Mouse (Mus musculus) G1E (cell line): ENCODE measurements around the gene Hid1. TPM values are rescaled to one million over a fixed set of nuclear protein-coding genes. Genes with fewer than 3 reads are reported as not detected.

Experiments used
- ATAC-seq: 2 replicates; pipeline ENCODE4 v1.8.0; 2016; ENCODE audit warnings: mild to moderate bottlenecking; ENCODE audit not compliant: insufficient number of reproducible peaks, poor library complexity, low FRiP score, severe bottlenecking; ENCODE audit errors: extremely low read depth
- DNase-seq: peaks from one replicate; pipeline ENCODE4 v3.0.0; 2012; ENCODE audit warnings: low spot score
- H3K27me3 ChIP-seq: 2 replicates; pipeline ENCODE4 v1.6.1; 2012; ENCODE audit warnings: mild to moderate bottlenecking, low read length, inconsistent platforms; ENCODE audit not compliant: insufficient read depth
- H3K36me3 ChIP-seq: replicated peaks from 2 replicates; pipeline ENCODE3; 2012; ENCODE audit warnings: mild to moderate bottlenecking, inconsistent platforms
- H3K4me1 ChIP-seq: 2 replicates; pipeline ENCODE4 v1.6.1; 2012; ENCODE audit warnings: low read depth, low read length, inconsistent platforms, mixed read lengths; ENCODE audit not compliant: insufficient read depth
- H3K4me3 ChIP-seq: 2 replicates; pipeline ENCODE4 v1.5.1; 2012; ENCODE audit warnings: low read depth, mild to moderate bottlenecking, inconsistent platforms, low read length, moderate library complexity, mixed read lengths
- H3K9me3 ChIP-seq: replicated peaks from 2 replicates; pipeline ENCODE4 v1.6.1; 2012; ENCODE audit warnings: inconsistent platforms
- CTCF ChIP-seq: IDR thresholded peaks from 2 replicates; pipeline ENCODE4 v1.5.1; 2012; ENCODE audit warnings: low read depth, low read length, inconsistent platforms, mixed read lengths
- GATA1 ChIP-seq: IDR thresholded peaks from 2 replicates; pipeline ENCODE4 v1.6.1; 2012; ENCODE audit warnings: borderline replicate concordance, low read length, inconsistent platforms, mixed read lengths
- GATA2 ChIP-seq: IDR thresholded peaks from 2 replicates; pipeline ENCODE4 v1.6.1; 2012; ENCODE audit warnings: low read depth, low read length, inconsistent platforms, borderline replicate concordance
- POLR2AphosphoS5 ChIP-seq: IDR thresholded peaks from 2 replicates; pipeline ENCODE4 v1.6.1; 2012; ENCODE audit warnings: low read depth, low read length, inconsistent platforms; ENCODE audit not compliant: insufficient replicate concordance
- TAL1 ChIP-seq: conservative IDR thresholded peaks from 2 replicates; pipeline ENCODE4 v1.6.1; 2012; ENCODE audit warnings: low read depth, low read length, inconsistent platforms, mixed read lengths
- polyA plus RNA-seq: library from polyadenylated mRNA; stranded (reverse); fragments of >175 nt; gene quantifications from 2 replicates; pipeline ENCODE4 v1.2.3, GENCODE M21; 2012
- total RNA-seq, 2 experiments: library from RNA; stranded (forward) in 1 of 2; stranded (reverse) in 1 of 2; fragments of 200-1000 nt in 1 of 2; fragments of >200 nt in 1 of 2; fragmentation: Nextera tagmentation in 1 of 2; gene quantifications; 2 replicates each; pipeline ENCODE4 v1.2.3; 2014 to 2017

Hid1 gene
- total and polyA plus RNA-seq, 3 experiments = 0.01 TPM; not detected in 2

- H3K4me3 ChIP-seq = no peak overlapping the region
- ATAC-seq (no peak), DNase-seq (no peak)
- 0 out of 2 replicates have a peak, but pooled peaks cover 2% of the 10 kb centered on the region for H3K9me3 ChIP-seq
- TF ChIP-seq CTCF = no peak
- TF ChIP-seq GATA1 = no peak
- TF ChIP-seq TAL1 = no peak
- no peak for TF ChIP-seq GATA2
- no peak for TF ChIP-seq POLR2AphosphoS5
- H3K36me3 ChIP-seq = no peaks in the 10 kb centered on the region
- H3K27me3 ChIP-seq = peaks cover 33% of the 10 kb centered on the region
- peaks cover 4% of the 10 kb centered on the region; the same call in 1 of the 2 replicates for H3K4me1 ChIP-seq
Observed at GRCm38 (mm10) chr11:115300745-115301144, 66.8 kb downstream of the Hid1 start.

DNA sequence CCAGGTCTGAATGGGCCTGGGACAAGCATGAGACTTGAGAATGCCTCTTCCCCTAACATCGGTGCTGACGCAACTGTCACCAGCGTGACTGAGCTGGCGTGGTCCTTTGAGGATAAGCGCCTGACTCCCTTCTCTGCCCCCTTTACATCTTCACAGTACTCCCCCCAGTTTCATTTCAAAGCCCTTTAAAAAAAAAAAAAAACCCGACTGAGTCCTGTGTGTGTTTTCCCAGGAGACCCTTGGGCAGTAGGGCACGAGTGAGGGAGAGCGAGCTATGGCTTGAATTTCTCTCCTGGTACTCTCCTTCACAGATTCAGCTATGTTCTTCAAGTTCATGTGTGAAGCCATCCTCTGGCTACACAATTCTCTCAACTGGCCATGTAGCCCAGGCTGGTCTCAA is 69.4 kb downstream of the Hid1 start:
- H3K4me3 ChIP-seq = no peak overlapping the region
- H3K9me3 ChIP-seq = 0 out of 2 replicates have a peak, but pooled peaks cover 2% of the 10 kb centered on the region
- ATAC-seq (no peak), DNase-seq (no peak)
- peaks cover 4% of the 10 kb centered on the region; the same call in 1 of the 2 replicates for H3K4me1 ChIP-seq
- no peaks in the 10 kb centered on the region for H3K36me3 ChIP-seq
- H3K27me3 ChIP-seq = peaks cover 32% of the 10 kb centered on the region
- no peak for TF ChIP-seq CTCF
- no peak for TF ChIP-seq GATA2
- TF ChIP-seq TAL1 = no peak

Other genes with a start within 250 kb of the Hid1 start
Only the 20 nearest of the 24 such genes appear.
- gene Slc9a3r1, start 204.4 kb downstream of the Hid1 start, total RNA-seq (2014; fragmentation: Nextera tagmentation) = 57.3 and 65.0 TPM in 2 replicates
- 91.5 and 94.5 TPM in 2 replicates for gene Slc9a3r1, start 204.4 kb downstream of the Hid1 start, total RNA-seq (2017)
- gene Slc9a3r1, start 204.4 kb downstream of the Hid1 start, polyA plus RNA-seq = 285 and 357 TPM in 2 replicates
- 14.7 and 17.3 TPM in 2 replicates for gene Tmem104, start 180.3 kb downstream of the Hid1 start, total RNA-seq (2014; fragmentation: Nextera tagmentation)
- gene Tmem104, start 180.3 kb downstream of the Hid1 start, total RNA-seq (2017) = 2.6 and 4.2 TPM in 2 replicates
- gene Tmem104, start 180.3 kb downstream of the Hid1 start, polyA plus RNA-seq = 16.3 and 23.2 TPM in 2 replicates
- gene Nat9, start 179.9 kb downstream of the Hid1 start, total RNA-seq (2014; fragmentation: Nextera tagmentation) = 18.0 and 21.1 TPM in 2 replicates
- gene Nat9, start 179.9 kb downstream of the Hid1 start, total RNA-seq (2017) = 26.5 and 38.3 TPM in 2 replicates
- gene Nat9, start 179.9 kb downstream of the Hid1 start, polyA plus RNA-seq = 23.2 and 23.7 TPM in 2 replicates
- gene Grin2c, start 100.5 kb downstream of the Hid1 start, total RNA-seq (2014; fragmentation: Nextera tagmentation) = 0.53 TPM in 1 of 2 replicates, not detected in the other
- 0.06 TPM in 1 of 2 replicates, not detected in the other for gene Grin2c, start 100.5 kb downstream of the Hid1 start, total RNA-seq (2017)
- gene Grin2c, start 100.5 kb downstream of the Hid1 start, polyA plus RNA-seq = not detected in 2 replicates
- 3.7 and 10.4 TPM in 2 replicates for gene Fdxr, start 90.7 kb downstream of the Hid1 start, total RNA-seq (2014; fragmentation: Nextera tagmentation)
- gene Fdxr, start 90.7 kb downstream of the Hid1 start, total RNA-seq (2017) = 10.7 and 11.1 TPM in 2 replicates
- gene Fdxr, start 90.7 kb downstream of the Hid1 start, polyA plus RNA-seq = 32.2 and 36.3 TPM in 2 replicates
- gene Fads6, start 70.1 kb downstream of the Hid1 start, total RNA-seq (2014; fragmentation: Nextera tagmentation) = not detected in 2 replicates
- 0.06 and 0.38 TPM in 2 replicates for gene Fads6, start 70.1 kb downstream of the Hid1 start, total RNA-seq (2017)
- not detected in 2 replicates for gene Fads6, start 70.1 kb downstream of the Hid1 start, polyA plus RNA-seq
- gene Otop2, start 60.6 kb downstream of the Hid1 start, total RNA-seq (2014; fragmentation: Nextera tagmentation) = not detected in 2 replicates
- gene Otop2, start 60.6 kb downstream of the Hid1 start, total RNA-seq (2017) = not detected in 2 replicates
- not detected in 2 replicates for gene Otop2, start 60.6 kb downstream of the Hid1 start, polyA plus RNA-seq
- not detected in 2 replicates for gene Ush1g, start 45.7 kb downstream of the Hid1 start, total RNA-seq (2014; fragmentation: Nextera tagmentation)
- 0.05 and 0.06 TPM in 2 replicates for gene Ush1g, start 45.7 kb downstream of the Hid1 start, total RNA-seq (2017)
- gene Ush1g, start 45.7 kb downstream of the Hid1 start, polyA plus RNA-seq = not detected in 2 replicates
- not detected in 2 replicates for gene Otop3, start 33.0 kb downstream of the Hid1 start, total RNA-seq (2014; fragmentation: Nextera tagmentation)
- gene Otop3, start 33.0 kb downstream of the Hid1 start, total RNA-seq (2017) = not detected in 2 replicates
- not detected in 2 replicates for gene Otop3, start 33.0 kb downstream of the Hid1 start, polyA plus RNA-seq
- gene Cdr2l, start 14.2 kb upstream of the Hid1 start, total RNA-seq (2014; fragmentation: Nextera tagmentation) = not detected in 2 replicates
- 0.05 and 0.06 TPM in 2 replicates for gene Cdr2l, start 14.2 kb upstream of the Hid1 start, total RNA-seq (2017)
- not detected in 2 replicates for gene Cdr2l, start 14.2 kb upstream of the Hid1 start, polyA plus RNA-seq
- 66.8 and 102 TPM in 2 replicates for gene Mrpl58, start 36.0 kb upstream of the Hid1 start, total RNA-seq (2014; fragmentation: Nextera tagmentation)
- gene Mrpl58, start 36.0 kb upstream of the Hid1 start, total RNA-seq (2017) = 75.3 and 78.5 TPM in 2 replicates
- 67.0 and 74.3 TPM in 2 replicates for gene Mrpl58, start 36.0 kb upstream of the Hid1 start, polyA plus RNA-seq
- gene Atp5h, start 52.2 kb upstream of the Hid1 start, total RNA-seq (2014; fragmentation: Nextera tagmentation) = 472 and 487 TPM in 2 replicates
- 721 and 764 TPM in 2 replicates for gene Atp5h, start 52.2 kb upstream of the Hid1 start, total RNA-seq (2017)
- 58.6 and 107 TPM in 2 replicates for gene Atp5h, start 52.2 kb upstream of the Hid1 start, polyA plus RNA-seq
- gene Kctd2, start 52.4 kb upstream of the Hid1 start, total RNA-seq (2014; fragmentation: Nextera tagmentation) = 7.2 and 15.4 TPM in 2 replicates
- gene Kctd2, start 52.4 kb upstream of the Hid1 start, total RNA-seq (2017) = 15.2 and 17.3 TPM in 2 replicates
- gene Kctd2, start 52.4 kb upstream of the Hid1 start, polyA plus RNA-seq = 17.5 and 24.6 TPM in 2 replicates
- not detected in 2 replicates for gene Trim80, start 72.8 kb upstream of the Hid1 start, total RNA-seq (2014; fragmentation: Nextera tagmentation)
- gene Trim80, start 72.8 kb upstream of the Hid1 start, total RNA-seq (2017) = not detected in 2 replicates
- gene Trim80, start 72.8 kb upstream of the Hid1 start, polyA plus RNA-seq = not detected in 2 replicates
- gene Slc16a5, start 94.7 kb upstream of the Hid1 start, total RNA-seq (2014; fragmentation: Nextera tagmentation) = not detected in 2 replicates
- gene Slc16a5, start 94.7 kb upstream of the Hid1 start, total RNA-seq (2017) = 0.05 TPM in 1 of 2 replicates, not detected in the other
- gene Slc16a5, start 94.7 kb upstream of the Hid1 start, polyA plus RNA-seq = not detected in 2 replicates
- gene Armc7, start 107.9 kb upstream of the Hid1 start, total RNA-seq (2014; fragmentation: Nextera tagmentation) = 6.0 and 8.4 TPM in 2 replicates
- 5.9 and 7.8 TPM in 2 replicates for gene Armc7, start 107.9 kb upstream of the Hid1 start, total RNA-seq (2017)
- gene Armc7, start 107.9 kb upstream of the Hid1 start, polyA plus RNA-seq = 24.4 and 29.0 TPM in 2 replicates
- 43.7 and 47.1 TPM in 2 replicates for gene Nt5c, start 124.1 kb upstream of the Hid1 start, total RNA-seq (2014; fragmentation: Nextera tagmentation)
- 145 and 161 TPM in 2 replicates for gene Nt5c, start 124.1 kb upstream of the Hid1 start, total RNA-seq (2017)
- gene Nt5c, start 124.1 kb upstream of the Hid1 start, polyA plus RNA-seq = 67.4 and 118 TPM in 2 replicates
- gene Jpt1, start 146.6 kb upstream of the Hid1 start, total RNA-seq (2014; fragmentation: Nextera tagmentation) = 172 and 222 TPM in 2 replicates
- 186 and 196 TPM in 2 replicates for gene Jpt1, start 146.6 kb upstream of the Hid1 start, total RNA-seq (2017)
- gene Jpt1, start 146.6 kb upstream of the Hid1 start, polyA plus RNA-seq = 202 and 218 TPM in 2 replicates
- 491 and 596 TPM in 2 replicates for gene Sumo2, start 168.5 kb upstream of the Hid1 start, total RNA-seq (2014; fragmentation: Nextera tagmentation)
- 642 and 699 TPM in 2 replicates for gene Sumo2, start 168.5 kb upstream of the Hid1 start, total RNA-seq (2017)
- gene Sumo2, start 168.5 kb upstream of the Hid1 start, polyA plus RNA-seq = 393 and 421 TPM in 2 replicates
- 78.5 and 87.7 TPM in 2 replicates for gene Nup85, start 196.7 kb upstream of the Hid1 start, total RNA-seq (2014; fragmentation: Nextera tagmentation)
- gene Nup85, start 196.7 kb upstream of the Hid1 start, total RNA-seq (2017) = 166 and 172 TPM in 2 replicates
- 28.2 and 57.5 TPM in 2 replicates for gene Nup85, start 196.7 kb upstream of the Hid1 start, polyA plus RNA-seq